Mouse (Mus musculus): ENCODE measurements around the gene Surf2. TPM values are rescaled to one million over a fixed set of nuclear protein-coding genes. Genes with fewer than 3 reads are reported as not detected.

Gene Surf2
- polyA plus RNA-seq, 1 experiment from 2014 or later: 33.0 TPM

- no peak overlapping the region for H3K4me2 ChIP-seq (ENCODE audit: low read depth, low read length)
- no peaks in the 10 kb centered on the region for H3K9me3 ChIP-seq (ENCODE audit: control insufficient read depth, low read length)
- H3K4me3 ChIP-seq (ENCODE audit: low read length): no peak overlapping the region
- no peak overlapping the region for H3K9ac ChIP-seq (ENCODE audit: low read length)
- peaks cover 13% of the 10 kb centered on the region for H3K4me1 ChIP-seq (replicated peaks; ENCODE audit: control insufficient read depth, insufficient read depth, low read length)
- H3K36me3 ChIP-seq (ENCODE audit: control insufficient read depth, insufficient read depth, low read length): peaks cover 21% of the 10 kb centered on the region
- H3K27ac ChIP-seq (ENCODE audit: low read length): no peak overlapping the region
- WGBS: 20% methylated on average over 1 of the region's 1 CpGs
- no peaks in the 10 kb centered on the region for H3K27me3 ChIP-seq (ENCODE audit: control insufficient read depth, insufficient read depth, low read depth, low read length)
- ATAC-seq (ENCODE audit: low read depth): no peak
These were observed 14.2 kb downstream of the Surf2 start for GRCm38 (mm10) chr2:26930390-26930789.

DNA sequence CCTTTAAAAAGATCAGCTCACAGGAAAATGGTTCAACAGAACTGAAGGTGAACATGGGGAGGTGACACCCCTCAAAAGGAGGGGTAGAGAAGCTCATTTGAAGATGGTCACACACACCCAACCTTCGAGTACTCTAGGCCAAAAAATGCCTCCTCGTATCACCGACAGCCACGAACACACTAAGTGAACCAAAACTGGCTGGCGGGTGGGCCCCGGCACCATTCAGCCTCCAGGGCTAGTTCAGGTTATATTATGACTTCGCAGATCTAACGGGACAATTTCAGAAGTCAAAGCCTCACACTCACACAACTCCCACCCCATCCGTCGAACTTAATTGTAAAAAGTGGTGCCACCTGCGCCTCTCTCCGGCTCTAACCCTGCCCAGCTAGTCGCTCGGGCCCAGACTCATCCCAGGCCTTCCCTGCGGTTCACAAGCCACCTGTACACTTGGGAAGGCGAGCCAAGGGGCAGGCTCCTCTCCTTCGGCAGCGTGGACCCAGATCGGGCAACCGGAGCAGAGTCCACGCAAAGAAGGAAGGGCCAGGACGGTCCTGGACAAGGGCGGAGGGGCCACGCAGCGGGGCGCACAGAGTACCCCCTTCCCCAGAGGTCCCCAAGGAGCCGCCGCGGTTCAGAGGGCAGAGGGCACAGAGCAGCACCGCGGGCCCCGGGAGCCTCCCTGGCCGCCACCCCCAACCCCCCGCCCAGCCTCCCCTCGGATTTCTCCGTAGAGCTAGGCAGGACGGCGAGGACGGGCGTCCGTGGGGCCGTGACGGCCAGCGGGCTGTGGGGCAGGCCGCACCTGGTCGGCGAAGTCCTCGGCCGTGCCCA is 16.5 kb downstream of the Surf2 start:
- Histone ChIP-seq H3K4me2 (ENCODE audit: low read depth, low read length) (peak overlapping the region; percentile 87), H3K27me3 (ENCODE audit: control insufficient read depth, insufficient read depth, low read depth, low read length) (no peaks in the 10 kb centered on the region), H3K4me1 (replicated peaks; ENCODE audit: control insufficient read depth, insufficient read depth, low read length) (peaks cover 13% of the 10 kb centered on the region), H3K9ac (ENCODE audit: low read length) (peak overlapping the region; percentile 99), H3K9me3 (ENCODE audit: control insufficient read depth, low read length) (no peaks in the 10 kb centered on the region), H3K27ac (ENCODE audit: low read length) (peak overlapping the region; percentile 90), H3K36me3 (ENCODE audit: control insufficient read depth, insufficient read depth, low read length) (peaks cover 5% of the 10 kb centered on the region; the same call in 1 of the 2 replicates), H3K4me3 (ENCODE audit: low read length) (peak overlapping the region; percentile 95)
- under 1% methylated on average over 33 of the region's 49 CpGs for WGBS
- no peak; the same call in 1 of the 2 replicates for ATAC-seq (ENCODE audit: low read depth)

GRCm38 (mm10) chr2:26933304-26934055 is 17.3 kb downstream of the Surf2 start, which contains the start of the genes Surf4 and Stkld1:
Surf4 (minus strand) TSS chr2:26933928.
Stkld1 (plus strand) TSS chr2:26934047.
- H3K36me3 ChIP-seq (ENCODE audit: control insufficient read depth, insufficient read depth, low read length): no peaks in the 10 kb centered on the region; the same call in 1 of the 2 replicates
- WGBS: under 1% methylated on average over 65 of the region's 70 CpGs
- no peaks in the 10 kb centered on the region for H3K9me3 ChIP-seq (ENCODE audit: control insufficient read depth, low read length)
- H3K9ac ChIP-seq (ENCODE audit: low read length): peak within 1 kb of the TSS; percentile 99
- peak within 1 kb of the TSS; percentile 87 for H3K4me2 ChIP-seq (ENCODE audit: low read depth, low read length)
- peak within 1 kb of the TSS; percentile 95 for H3K4me3 ChIP-seq (ENCODE audit: low read length)
- peak within 1 kb of the TSS; percentile 90 for H3K27ac ChIP-seq (ENCODE audit: low read length)
- peaks cover 13% of the 10 kb centered on the region for H3K4me1 ChIP-seq (replicated peaks; ENCODE audit: control insufficient read depth, insufficient read depth, low read length)
- ATAC-seq (ENCODE audit: low read depth): peak; percentile 97
- no peaks in the 10 kb centered on the region for H3K27me3 ChIP-seq (ENCODE audit: control insufficient read depth, insufficient read depth, low read depth, low read length)

- no peak overlapping the region for H3K9ac ChIP-seq (ENCODE audit: low read length)
- no peaks in the 10 kb centered on the region for H3K27me3 ChIP-seq (ENCODE audit: control insufficient read depth, insufficient read depth, low read depth, low read length)
- no peak overlapping the region for H3K4me2 ChIP-seq (ENCODE audit: low read depth, low read length)
- H3K27ac ChIP-seq (ENCODE audit: low read length): no peak overlapping the region
- H3K9me3 ChIP-seq (ENCODE audit: control insufficient read depth, low read length): no peaks in the 10 kb centered on the region
- no peak overlapping the region for H3K4me3 ChIP-seq (ENCODE audit: low read length)
- no peak for ATAC-seq (ENCODE audit: low read depth)
- 85% methylated on average over 2 of the region's 2 CpGs for WGBS
- peaks cover 13% of the 10 kb centered on the region for H3K4me1 ChIP-seq (replicated peaks; ENCODE audit: control insufficient read depth, insufficient read depth, low read length)
- no peaks in the 10 kb centered on the region for H3K36me3 ChIP-seq (ENCODE audit: control insufficient read depth, insufficient read depth, low read length)
These were observed 19.1 kb downstream of the Surf2 start for GRCm38 (mm10) chr2:26935286-26935685.

GRCm38 (mm10) chr2:26936425-26936824 is 20.3 kb downstream of the Surf2 start:
- no peaks in the 10 kb centered on the region for H3K27me3 ChIP-seq (ENCODE audit: control insufficient read depth, insufficient read depth, low read depth, low read length)
- H3K27ac ChIP-seq (ENCODE audit: low read length): no peak overlapping the region
- ATAC-seq (ENCODE audit: low read depth): no peak
- H3K9me3 ChIP-seq (ENCODE audit: control insufficient read depth, low read length): no peaks in the 10 kb centered on the region
- WGBS: 61% methylated on average over 1 of the region's 1 CpGs
- peaks cover 9% of the 10 kb centered on the region for H3K4me1 ChIP-seq (replicated peaks; ENCODE audit: control insufficient read depth, insufficient read depth, low read length)
- H3K36me3 ChIP-seq (ENCODE audit: control insufficient read depth, insufficient read depth, low read length): no peaks in the 10 kb centered on the region
- no peak overlapping the region for H3K4me3 ChIP-seq (ENCODE audit: low read length)
- no peak overlapping the region for H3K4me2 ChIP-seq (ENCODE audit: low read depth, low read length)
- no peak overlapping the region for H3K9ac ChIP-seq (ENCODE audit: low read length)

DNA sequence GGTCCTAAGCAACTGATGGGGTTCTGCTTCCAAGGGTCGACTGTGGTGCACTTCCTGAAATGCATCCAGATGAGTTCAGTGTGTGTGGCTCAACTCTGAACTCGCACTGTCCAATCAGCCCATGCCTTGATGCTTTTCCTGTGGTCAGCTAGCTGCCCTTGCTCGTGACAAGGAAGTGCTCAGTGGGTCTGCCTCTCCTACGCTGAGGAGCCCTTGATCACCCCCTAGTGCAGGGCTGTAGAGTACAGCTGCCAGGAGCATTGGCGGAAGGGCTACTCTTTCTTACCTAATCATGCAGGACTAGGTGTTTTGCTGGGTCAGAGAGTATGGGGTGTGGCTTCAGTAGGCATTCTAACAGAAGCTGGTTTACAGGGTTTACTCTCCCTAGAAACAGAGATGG is 25.4 kb downstream of the Surf2 start:
- Histone ChIP-seq H3K4me1 (replicated peaks; ENCODE audit: control insufficient read depth, insufficient read depth, low read length) (no peaks in the 10 kb centered on the region), H3K27ac (ENCODE audit: low read length) (no peak overlapping the region), H3K4me3 (ENCODE audit: low read length) (no peak overlapping the region), H3K9ac (ENCODE audit: low read length) (no peak overlapping the region), H3K4me2 (ENCODE audit: low read depth, low read length) (no peak overlapping the region), H3K36me3 (ENCODE audit: control insufficient read depth, insufficient read depth, low read length) (no peaks in the 10 kb centered on the region), H3K27me3 (ENCODE audit: control insufficient read depth, insufficient read depth, low read depth, low read length) (no peaks in the 10 kb centered on the region), H3K9me3 (ENCODE audit: control insufficient read depth, low read length) (no peaks in the 10 kb centered on the region)
- WGBS: 19% methylated on average over 5 of the region's 5 CpGs
- no peak for ATAC-seq (ENCODE audit: low read depth)

GRCm38 (mm10) chr2:26943253-26943652 is 27.1 kb downstream of the Surf2 start:
- H3K4me1 ChIP-seq (replicated peaks; ENCODE audit: control insufficient read depth, insufficient read depth, low read length): no peaks in the 10 kb centered on the region
- H3K9ac ChIP-seq (ENCODE audit: low read length): no peak overlapping the region
- no peak overlapping the region for H3K4me2 ChIP-seq (ENCODE audit: low read depth, low read length)
- H3K27ac ChIP-seq (ENCODE audit: low read length): no peak overlapping the region
- H3K36me3 ChIP-seq (ENCODE audit: control insufficient read depth, insufficient read depth, low read length): no peaks in the 10 kb centered on the region
- no peak for ATAC-seq (ENCODE audit: low read depth)
- H3K9me3 ChIP-seq (ENCODE audit: control insufficient read depth, low read length): no peaks in the 10 kb centered on the region
- no peak overlapping the region for H3K4me3 ChIP-seq (ENCODE audit: low read length)
- no peaks in the 10 kb centered on the region for H3K27me3 ChIP-seq (ENCODE audit: control insufficient read depth, insufficient read depth, low read depth, low read length)
- 71% methylated on average over 3 of the region's 3 CpGs for WGBS

- no peaks in the 10 kb centered on the region for H3K27me3 ChIP-seq (ENCODE audit: control insufficient read depth, insufficient read depth, low read depth, low read length)
- no peak overlapping the region for H3K9ac ChIP-seq (ENCODE audit: low read length)
- H3K9me3 ChIP-seq (ENCODE audit: control insufficient read depth, low read length): no peaks in the 10 kb centered on the region
- H3K4me3 ChIP-seq (ENCODE audit: low read length): no peak overlapping the region
- H3K27ac ChIP-seq (ENCODE audit: low read length): no peak overlapping the region
- no peak for ATAC-seq (ENCODE audit: low read depth)
- WGBS: 86% methylated on average over 2 of the region's 2 CpGs
- H3K4me2 ChIP-seq (ENCODE audit: low read depth, low read length): no peak overlapping the region
- no peaks in the 10 kb centered on the region for H3K4me1 ChIP-seq (replicated peaks; ENCODE audit: control insufficient read depth, insufficient read depth, low read length)
- H3K36me3 ChIP-seq (ENCODE audit: control insufficient read depth, insufficient read depth, low read length): peaks cover 23% of the 10 kb centered on the region
These were observed 34.2 kb downstream of the Surf2 start for GRCm38 (mm10) chr2:26950411-26950810.

DNA sequence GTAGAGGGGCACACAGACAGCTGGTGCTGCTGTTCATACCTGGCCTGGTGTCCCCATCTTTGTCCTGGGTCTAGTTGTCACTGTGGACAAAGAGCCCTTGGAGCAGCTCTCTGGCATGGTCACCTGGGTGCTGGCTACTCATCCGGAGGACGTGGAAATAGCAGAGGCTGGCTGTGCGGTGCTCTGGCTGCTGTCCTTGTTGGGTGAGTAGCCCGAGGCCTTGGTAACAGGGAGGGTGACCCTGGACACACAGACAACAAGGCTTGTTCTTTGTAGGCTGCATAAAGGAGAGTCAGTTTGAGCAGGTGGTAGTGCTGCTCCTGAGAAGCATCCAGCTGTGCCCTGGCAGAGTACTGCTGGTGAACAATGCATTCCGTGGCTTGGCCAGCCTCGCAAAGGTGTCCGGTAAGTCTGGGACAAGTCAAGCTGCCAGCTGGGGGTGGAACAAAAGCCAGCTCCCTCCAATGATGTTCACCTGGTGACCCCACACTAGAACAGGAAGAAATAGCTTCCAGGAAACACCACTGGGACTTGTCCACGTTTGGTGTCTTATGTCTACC is 35.3 kb downstream of the Surf2 start:
- no peaks in the 10 kb centered on the region for H3K27me3 ChIP-seq (ENCODE audit: control insufficient read depth, insufficient read depth, low read depth, low read length)
- no peak overlapping the region for H3K9ac ChIP-seq (ENCODE audit: low read length)
- H3K4me2 ChIP-seq (ENCODE audit: low read depth, low read length): no peak overlapping the region
- no peaks in the 10 kb centered on the region for H3K9me3 ChIP-seq (ENCODE audit: control insufficient read depth, low read length)
- 83% methylated on average over 8 of the region's 8 CpGs for WGBS
- H3K4me3 ChIP-seq (ENCODE audit: low read length): no peak overlapping the region
- peaks cover 30% of the 10 kb centered on the region for H3K36me3 ChIP-seq (ENCODE audit: control insufficient read depth, insufficient read depth, low read length)
- no peak overlapping the region for H3K27ac ChIP-seq (ENCODE audit: low read length)
- ATAC-seq (ENCODE audit: low read depth): no peak
- H3K4me1 ChIP-seq (replicated peaks; ENCODE audit: control insufficient read depth, insufficient read depth, low read length): no peaks in the 10 kb centered on the region
